Mouse (Mus musculus): ENCODE measurements at regions not wholly inside any gene's neighbourhood (a gene's known extent, or its start where the extent isn't known, plus 50 kb on each side); places are given as distances from the start of the nearest gene placed in this dataset.

- TF ChIP-seq EP300 (IDR thresholded peaks at IDR 0.05; ENCODE audit: insufficient read depth, low read depth, low read length) (no peak), CTCF (IDR thresholded peaks at IDR 0.05) (no peak)
Measured at GRCm38 (mm10) chr2:79120610-79121345, 134.4 kb upstream of the Itga4 start.

Measured in heart, adult 2 months (tissue).